Mouse (Mus musculus) CD4-positive, CD25-positive, alpha-beta regulatory T cell, adult 9 weeks (primary cell): ENCODE data around the gene Smurf2. TPM values are rescaled to one million over a fixed set of nuclear protein-coding genes. Genes with fewer than 3 reads are reported as not detected.

Experiments used
- polyA plus RNA-seq: library from polyadenylated mRNA; unstranded; fragments of 100-300 nt; shearing (Covaris generic); gene quantifications from one replicate; pipeline ENCODE4 v1.2.1, GENCODE M21; 2017

Smurf2 gene
- 14.2 TPM for polyA plus RNA-seq

GRCm38 (mm10) chr11:106920551-106921379 is at the start of gene Smurf2:
Gene Smurf2 (minus strand): TSS chr11:106920715.

GRCm38 (mm10) chr11:106788775-106789459 is 131.6 kb downstream of the Smurf2 start, which contains the start of the genes Ddx5 and Cep95:
Gene Ddx5 (minus strand): TSS chr11:106789185.
Gene Cep95 (plus strand): TSS chr11:106789252.

GRCm38 (mm10) chr11:106779388-106780088 is 141.0 kb downstream of the Smurf2 start, which contains the start of gene Polg2:
Gene Polg2 (minus strand): TSS chr11:106779537.

Other genes starting within 250 kb of the Smurf2 start
- 149 TPM for gene Pecam1, start 170.1 kb downstream of the Smurf2 start, polyA plus RNA-seq
- gene Milr1, start 169.5 kb downstream of the Smurf2 start, polyA plus RNA-seq: 8.2 TPM
- 8.3 TPM for gene Polg2, start 141.2 kb downstream of the Smurf2 start, polyA plus RNA-seq
- 770 TPM for gene Ddx5, start 131.5 kb downstream of the Smurf2 start, polyA plus RNA-seq
- 50.1 TPM for gene Cep95, start 131.5 kb downstream of the Smurf2 start, polyA plus RNA-seq
- 89.0 TPM for gene Kpna2, start 78.8 kb upstream of the Smurf2 start, polyA plus RNA-seq
- 1.3 TPM for gene 1810010H24Rik, start 105.0 kb upstream of the Smurf2 start, polyA plus RNA-seq
- gene Bptf, start 211.4 kb upstream of the Smurf2 start, polyA plus RNA-seq: 27.8 TPM